Mouse (Mus musculus) E14TG2a.4 (cell line): ENCODE data around the gene Ankle2.

Source experiments
- CTCF ChIP-seq: conservative IDR thresholded peaks from 2 replicates; pipeline ENCODE4 v1.5.1; 2014; ENCODE audit warnings: low read length
- NANOG ChIP-seq: IDR thresholded peaks from 2 replicates; pipeline ENCODE4 v1.6.1; 2014; ENCODE audit warnings: borderline replicate concordance, low read length, mixed read lengths
- POU5F1 ChIP-seq: IDR thresholded peaks from 2 replicates; pipeline ENCODE4 v1.6.1; 2014; ENCODE audit warnings: low read length, borderline replicate concordance

GRCm38 (mm10) chr5:110230401-110230779, 414 bp upstream of the Ankle2 start:
- no peak for TF ChIP-seq CTCF
- TF ChIP-seq NANOG, result no peak
- TF ChIP-seq POU5F1, result no peak
